Mouse (Mus musculus): ENCODE measurements around the gene Ralgds. TPM values are rescaled to one million over a fixed set of nuclear protein-coding genes. Genes with fewer than 3 reads are reported as not detected.

The Ralgds gene
- total and polyA plus RNA-seq, 3 experiments = 4.1 to 11.4 (median 6.6) TPM

DNA sequence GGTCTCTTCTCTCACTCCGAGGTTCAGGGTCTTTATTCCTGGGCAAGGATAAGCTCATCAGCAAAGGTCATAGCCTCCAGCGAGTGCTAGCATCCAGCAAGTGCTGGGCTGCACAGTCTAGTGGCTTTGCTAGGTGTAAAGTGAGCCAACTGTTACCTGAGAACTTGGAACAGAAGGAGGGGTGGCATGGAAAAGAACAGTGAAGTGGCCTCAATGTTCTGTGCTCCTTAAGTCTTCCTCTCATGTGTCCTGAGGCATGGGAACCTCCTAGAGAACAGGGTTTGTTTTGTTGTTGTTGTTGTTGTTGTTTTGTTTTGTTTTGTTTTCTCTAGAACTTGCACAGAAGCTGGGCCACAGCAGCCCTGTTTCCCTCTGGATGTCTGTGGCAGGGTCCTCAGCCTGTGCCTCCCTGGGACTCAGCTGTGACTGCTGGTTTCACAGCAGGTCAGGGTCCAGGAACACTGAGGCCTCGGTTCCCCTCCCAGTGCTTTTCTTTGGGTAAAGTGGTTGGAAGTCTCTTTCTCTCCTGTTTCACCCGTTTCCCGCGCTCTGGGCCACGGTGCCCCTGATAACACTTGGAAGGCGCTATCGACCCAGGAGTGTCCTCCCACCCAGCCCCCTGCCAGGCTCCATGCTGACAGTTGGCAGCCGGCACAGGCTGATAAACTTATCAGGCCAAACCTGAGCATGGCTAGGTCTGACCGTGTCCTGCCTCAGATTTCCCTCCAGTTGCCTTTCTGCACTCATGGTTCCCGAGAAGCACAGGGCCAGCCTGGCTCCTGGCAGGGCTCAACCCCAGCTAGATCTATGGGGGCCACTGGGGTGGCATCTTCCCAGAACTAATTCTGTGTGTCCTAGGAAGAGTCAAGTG is 89.0 kb downstream of the Ralgds start:
- TF ChIP-seq HCFC1 (IDR thresholded peaks at IDR 0.05; ENCODE audit: low read depth, low read length) (no peak), MAX (IDR thresholded peaks at IDR 0.05; ENCODE audit: low read length) (no peak), ZC3H11A (IDR thresholded peaks at IDR 0.05; ENCODE audit: low read depth, low read length) (no peak), JUND (conservative IDR thresholded peaks at IDR 0.05; ENCODE audit: low read depth, low read length) (no peak)
- Histone ChIP-seq H3K27ac (ENCODE audit: insufficient read depth, low read depth) (no peak overlapping the region), H3K4me1 (ENCODE audit: control insufficient read depth in 1 of 2, insufficient read depth in 2 of 2) (peaks cover 0 to 30% of the 10 kb centered on the region in 2 experiments; a peak in 2 of 4 replicates), H3K36me3 (replicated peaks in 1 of 2; ENCODE audit: control insufficient read depth in 1 of 2, insufficient read depth in 1 of 2, low read length in 1 of 2) (no peaks in the 10 kb centered on the region), H3K4me3 (replicated peaks in 1 of 3; ENCODE audit: low read depth in 2 of 3, low read length in 2 of 3, poor library complexity in 1 of 3) (no peak overlapping the region), H3K27me3 (replicated peaks) (peaks cover 10% of the 10 kb centered on the region), H3K9ac (ENCODE audit: insufficient read depth, low read depth) (no peak overlapping the region), H3K4me2 (ENCODE audit: insufficient read depth, low read depth, poor library complexity, severe bottlenecking) (no peak overlapping the region), H3K79me2 (replicated peaks; ENCODE audit: control insufficient read depth, extremely low read depth, insufficient read depth, poor library complexity, severe bottlenecking) (no peaks in the 10 kb centered on the region), H3K9me3 (replicated peaks; ENCODE audit: low read length) (peaks cover 3% of the 10 kb centered on the region)
- in situ Hi-C loops (cut with MboI; ENCODE audit: low pct_ligation_motif_present, low pct_unique_long_range_greater_than_20kb, low sequenced_read_pairs) = no loop called here
- DNase-seq (ENCODE audit: extremely low read depth) = no peak
- dilution Hi-C loops (cut with MboI; ENCODE audit: extremely low pct_ligation_motif_present, extremely low pct_unique_long_range_greater_than_20kb, low sequenced_read_pairs) = no loop called here

Other genes starting within 250 kb of the Ralgds start
- not detected in 2 replicates for gene Ppp1r26, start 66.3 kb upstream of the Ralgds start, total RNA-seq (2012; rRNA removed)
- not detected in 2 replicates for gene Ppp1r26, start 66.3 kb upstream of the Ralgds start, total RNA-seq (2014; rRNA removed)
- 0.27 and 0.77 TPM in 2 replicates for gene Ppp1r26, start 66.3 kb upstream of the Ralgds start, polyA plus RNA-seq (2012; ENCODE audit: insufficient read length, low read depth)
- gene 1700007K13Rik, start 46.8 kb upstream of the Ralgds start, total RNA-seq (2012; rRNA removed) = 0.98 and 1.6 TPM in 2 replicates
- gene 1700007K13Rik, start 46.8 kb upstream of the Ralgds start, total RNA-seq (2014; rRNA removed) = 0.74 TPM in 2 replicates
- gene 1700007K13Rik, start 46.8 kb upstream of the Ralgds start, polyA plus RNA-seq (2012; ENCODE audit: insufficient read length, low read depth) = 1.3 TPM in 1 of 2 replicates, not detected in the other
- gene Mrps2, start 45.1 kb upstream of the Ralgds start, total RNA-seq (2012; rRNA removed) = 21.3 and 28.7 TPM in 2 replicates
- gene Mrps2, start 45.1 kb upstream of the Ralgds start, total RNA-seq (2014; rRNA removed) = 45.5 and 46.6 TPM in 2 replicates
- 73.3 and 78.5 TPM in 2 replicates for gene Mrps2, start 45.1 kb upstream of the Ralgds start, polyA plus RNA-seq (2012; ENCODE audit: insufficient read length, low read depth)
- gene Gbgt1, start 16.2 kb upstream of the Ralgds start, total RNA-seq (2012; rRNA removed) = not detected in 2 replicates
- not detected in 2 replicates for gene Gbgt1, start 16.2 kb upstream of the Ralgds start, total RNA-seq (2014; rRNA removed)
- gene Gbgt1, start 16.2 kb upstream of the Ralgds start, polyA plus RNA-seq (2012; ENCODE audit: insufficient read length, low read depth) = not detected in 2 replicates
- not detected in 2 replicates for gene Gm10134, start 7.0 kb upstream of the Ralgds start, total RNA-seq (2012; rRNA removed)
- not detected in 2 replicates for gene Gm10134, start 7.0 kb upstream of the Ralgds start, total RNA-seq (2014; rRNA removed)
- gene Gm10134, start 7.0 kb upstream of the Ralgds start, polyA plus RNA-seq (2012; ENCODE audit: insufficient read length, low read depth) = not detected in 2 replicates
- gene Cel, start 50.3 kb downstream of the Ralgds start, total RNA-seq (2012; rRNA removed) = not detected in 2 replicates
- not detected in 2 replicates for gene Cel, start 50.3 kb downstream of the Ralgds start, total RNA-seq (2014; rRNA removed)
- gene Cel, start 50.3 kb downstream of the Ralgds start, polyA plus RNA-seq (2012; ENCODE audit: insufficient read length, low read depth) = not detected in 2 replicates
- 12.5 and 15.1 TPM in 2 replicates for gene Gtf3c5, start 70.6 kb downstream of the Ralgds start, total RNA-seq (2012; rRNA removed)
- 8.4 and 8.6 TPM in 2 replicates for gene Gtf3c5, start 70.6 kb downstream of the Ralgds start, total RNA-seq (2014; rRNA removed)
- gene Gtf3c5, start 70.6 kb downstream of the Ralgds start, polyA plus RNA-seq (2012; ENCODE audit: insufficient read length, low read depth) = 27.4 and 30.7 TPM in 2 replicates
- 0.17 TPM in 1 of 2 replicates, not detected in the other for gene Gfi1b, start 108.9 kb downstream of the Ralgds start, total RNA-seq (2012; rRNA removed)
- 0.27 and 0.87 TPM in 2 replicates for gene Gfi1b, start 108.9 kb downstream of the Ralgds start, total RNA-seq (2014; rRNA removed)
- 0.19 TPM in 1 of 2 replicates, not detected in the other for gene Gfi1b, start 108.9 kb downstream of the Ralgds start, polyA plus RNA-seq (2012; ENCODE audit: insufficient read length, low read depth)
- 8.7 and 9.5 TPM in 2 replicates for gene Tsc1, start 128.1 kb downstream of the Ralgds start, total RNA-seq (2012; rRNA removed)
- 7.6 and 8.1 TPM in 2 replicates for gene Tsc1, start 128.1 kb downstream of the Ralgds start, total RNA-seq (2014; rRNA removed)
- 12.2 and 13.4 TPM in 2 replicates for gene Tsc1, start 128.1 kb downstream of the Ralgds start, polyA plus RNA-seq (2012; ENCODE audit: insufficient read length, low read depth)
- gene Spaca9, start 186.6 kb downstream of the Ralgds start, total RNA-seq (2012; rRNA removed) = 6.0 and 13.1 TPM in 2 replicates
- gene Spaca9, start 186.6 kb downstream of the Ralgds start, total RNA-seq (2014; rRNA removed) = 8.0 and 9.2 TPM in 2 replicates
- gene Spaca9, start 186.6 kb downstream of the Ralgds start, polyA plus RNA-seq (2012; ENCODE audit: insufficient read length, low read depth) = 7.4 and 9.8 TPM in 2 replicates
- gene Ak8, start 187.0 kb downstream of the Ralgds start, total RNA-seq (2012; rRNA removed) = 0.55 and 0.84 TPM in 2 replicates
- 0.58 and 1.1 TPM in 2 replicates for gene Ak8, start 187.0 kb downstream of the Ralgds start, total RNA-seq (2014; rRNA removed)
- gene Ak8, start 187.0 kb downstream of the Ralgds start, polyA plus RNA-seq (2012; ENCODE audit: insufficient read length, low read depth) = 4.9 and 5.3 TPM in 2 replicates

All from CH12.LX (cell line).